13 mouse cellular contexts compared by ENCODE assay signal in genomic region chr5:64676214-64676945, GRCm38 (mm10).
DNase-seq lines count a peak whose midpoint lies in the region; ATAC-seq and TF ChIP-seq lines count a peak whose summit lies in the region.
"Had no signal": no experiment of that assay in that cellular context is flagged by ENCODE, and none has a peak within 500 bp of the region (broad histone marks: within the 10 kb centered on the region; RNA-seq: fewer than 3 reads in every experiment).

No protein-coding gene starts in this region.

- H3K4me1 ChIP-seq in liver, adult 2 months (ENCODE audit: control insufficient read depth, insufficient read depth, low read length): no peaks in the 10 kb centered on the region
- peaks cover 25% of the 10 kb centered on the region for H3K4me1 ChIP-seq in liver, embryonic 12.5 days
- H3K4me1 ChIP-seq in lung, postnatal 0 days (ENCODE audit: insufficient read depth, low read depth, low read length): no peaks in the 10 kb centered on the region
- H3K4me1 ChIP-seq: neural tube, embryonic 15.5 days had no signal

- 0 out of 2 replicates have a peak overlapping the region, but pooled peaks have one; percentile 23 for H3K27ac ChIP-seq in liver, adult 2 months (replicated peaks; ENCODE audit: insufficient read depth, low read depth, low read length)
- no peak overlapping the region for H3K27ac ChIP-seq in liver, embryonic 12.5 days
- no peak overlapping the region for H3K27ac ChIP-seq in lung, postnatal 0 days (ENCODE audit: low read length)
- H3K27ac ChIP-seq: hindbrain, embryonic 14.5 days; neural tube, embryonic 15.5 days had no signal

- no peak overlapping the region for H3K4me2 ChIP-seq in liver, embryonic 12.5 days
- no peak overlapping the region for H3K4me2 ChIP-seq in lung, postnatal 0 days (replicated peaks; ENCODE audit: low read depth, low read length)
- H3K4me2 ChIP-seq: hindbrain, embryonic 14.5 days; neural tube, embryonic 15.5 days had no signal

- H3K36me3 ChIP-seq in liver, adult 2 months (ENCODE audit: control insufficient read depth, insufficient read depth, low read length): no peaks in the 10 kb centered on the region
- H3K36me3 ChIP-seq in liver, embryonic 12.5 days: no peaks in the 10 kb centered on the region
- H3K36me3 ChIP-seq in splenic B cell, adult 2 months (ENCODE audit: control insufficient read depth, insufficient read depth, low read length, poor library complexity, severe bottlenecking): no peaks in the 10 kb centered on the region
- no peaks in the 10 kb centered on the region for H3K36me3 ChIP-seq in lung, postnatal 0 days (ENCODE audit: insufficient read depth, low read length)
- H3K36me3 ChIP-seq: neural tube, embryonic 15.5 days had no signal

- no peak for TF ChIP-seq CTCF in liver, adult 2 months (IDR thresholded peaks at IDR 0.05; ENCODE audit: low read depth, low read length)
- no peak for TF ChIP-seq CTCF in lung, postnatal 0 days (IDR thresholded peaks at IDR 0.05)

- H3K4me3 ChIP-seq in liver, adult 2 months (ENCODE audit: insufficient read depth, low read depth, low read length): no peak overlapping the region
- no peak overlapping the region for H3K4me3 ChIP-seq in liver, embryonic 12.5 days
- no peak overlapping the region for H3K4me3 ChIP-seq in lung, postnatal 0 days (ENCODE audit: low read depth, low read length)
- H3K4me3 ChIP-seq: neural tube, embryonic 15.5 days had no signal

- no peaks in the 10 kb centered on the region for H3K79me2 ChIP-seq in liver, adult 2 months (ENCODE audit: control insufficient read depth, insufficient read depth, low read length)

- 74% methylated on average over 17 of the region's 17 CpGs for WGBS in liver, adult 2 months
- WGBS in liver, embryonic 12.5 days (ENCODE audit: insufficient replicate concordance): 55% methylated on average over 17 of the region's 17 CpGs
- WGBS in lung, postnatal 0 days: 83% methylated on average over 17 of the region's 17 CpGs

- H3K9ac ChIP-seq in liver, adult 2 months (ENCODE audit: low read depth, low read length): no peak overlapping the region
- H3K9ac ChIP-seq in liver, embryonic 12.5 days: no peak overlapping the region
- no peak overlapping the region for H3K9ac ChIP-seq in lung, postnatal 0 days (replicated peaks; ENCODE audit: low read depth)
- H3K9ac ChIP-seq: hindbrain, embryonic 14.5 days; neural tube, embryonic 15.5 days had no signal

- no peak for DNase-seq in liver, adult 2 months (ENCODE audit: extremely low read depth, low read depth, low spot score)
- peak; percentile 18 for DNase-seq in splenic B cell, adult 2 months (ENCODE audit: low read depth, low spot score)
- DNase-seq in cerebellum, adult 9-11 months: no peak
- DNase-seq in lung, postnatal 0 days (ENCODE audit: low spot score): no peak
- DNase-seq: cerebellum, postnatal 10 days; gastrocnemius, postnatal 36 days; lung, adult 2 months had no signal

- no peak for TF ChIP-seq POLR2A in liver, adult 2 months (IDR thresholded peaks at IDR 0.05; ENCODE audit: extremely low read depth, insufficient read depth, low read length)

- no peaks in the 10 kb centered on the region for H3K9me3 ChIP-seq in liver, embryonic 12.5 days (replicated peaks)
- H3K9me3 ChIP-seq in lung, postnatal 0 days (ENCODE audit: low read length): no peaks in the 10 kb centered on the region
- H3K9me3 ChIP-seq: neural tube, embryonic 15.5 days had no signal

- ATAC-seq in liver, embryonic 12.5 days: no peak
- peak; percentile 79 for ATAC-seq in CD4-positive, CD25-positive, alpha-beta regulatory T cell, adult 4 months
- ATAC-seq in common myeloid progenitor, adult 5-6 weeks (replicated peaks; ENCODE audit: low read depth, poor library complexity, severe bottlenecking): peak; percentile 24
- ATAC-seq in lung, postnatal 0 days: no peak
- ATAC-seq: Patski had no signal

- H3K27me3 ChIP-seq in liver, adult 2 months (ENCODE audit: control insufficient read depth, insufficient read depth, low read length): no peaks in the 10 kb centered on the region
- H3K27me3 ChIP-seq in liver, embryonic 12.5 days (replicated peaks): no peaks in the 10 kb centered on the region
- no peaks in the 10 kb centered on the region for H3K27me3 ChIP-seq in splenic B cell, adult 2 months (ENCODE audit: control insufficient read depth, insufficient read depth, low read length, poor library complexity, severe bottlenecking)
- H3K27me3 ChIP-seq in lung, postnatal 0 days (replicated peaks; ENCODE audit: insufficient read depth, low read length): no peaks in the 10 kb centered on the region
- H3K27me3 ChIP-seq: neural tube, embryonic 15.5 days; Patski had no signal

- TF ChIP-seq EP300 in lung, postnatal 0 days (IDR thresholded peaks at IDR 0.05): no peak

Comparison
In these comparisons a context has a peak if more than half of its experiments do, and no peak if none do; other contexts are left out.
1. ATAC-seq: peak in CD4-positive, CD25-positive, alpha-beta regulatory T cell, adult 4 months (single experiment) and common myeloid progenitor, adult 5-6 weeks (single experiment); none in liver, embryonic 12.5 days (single experiment) and lung, postnatal 0 days (single experiment).